Mouse (Mus musculus) adipocyte (in vitro differentiated cells): ENCODE measurements around the gene Etfdh.
A peak's percentile ranks its signal among the peaks of the same experiment; 100 is the strongest.

Source experiments
- DNase-seq: peaks from one replicate; pipeline ENCODE4 v3.0.0-alpha.2; 2016; ENCODE audit warnings: low spot score

Gene Etfdh

GRCm38 (mm10) chr3:79629416-79629730 lies at the start of gene Etfdh:
Gene Etfdh, minus strand, starts transcription at chr3:79629500.
- peak; percentile 98 for DNase-seq

DNA sequence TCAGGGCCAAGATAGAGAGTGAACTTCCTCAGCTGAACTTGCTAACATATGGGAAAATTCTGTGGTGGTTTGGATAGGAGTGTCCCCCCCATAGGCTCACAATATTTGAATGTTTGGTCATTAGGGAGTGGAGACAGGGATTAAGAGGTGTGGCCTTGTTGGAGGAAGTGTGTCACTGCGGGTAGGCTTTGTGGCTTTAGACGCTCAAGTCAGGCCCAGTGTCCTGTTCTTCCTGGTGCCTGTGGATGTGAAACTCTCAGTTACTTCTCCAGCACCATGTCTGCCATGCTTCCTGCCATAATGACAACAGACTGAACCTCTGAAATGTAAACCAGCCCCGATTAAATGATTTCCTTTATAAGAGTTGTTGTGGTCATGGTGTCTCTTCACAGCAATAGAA lies 47.1 kb upstream of the Etfdh start:
- no peak for DNase-seq

DNA sequence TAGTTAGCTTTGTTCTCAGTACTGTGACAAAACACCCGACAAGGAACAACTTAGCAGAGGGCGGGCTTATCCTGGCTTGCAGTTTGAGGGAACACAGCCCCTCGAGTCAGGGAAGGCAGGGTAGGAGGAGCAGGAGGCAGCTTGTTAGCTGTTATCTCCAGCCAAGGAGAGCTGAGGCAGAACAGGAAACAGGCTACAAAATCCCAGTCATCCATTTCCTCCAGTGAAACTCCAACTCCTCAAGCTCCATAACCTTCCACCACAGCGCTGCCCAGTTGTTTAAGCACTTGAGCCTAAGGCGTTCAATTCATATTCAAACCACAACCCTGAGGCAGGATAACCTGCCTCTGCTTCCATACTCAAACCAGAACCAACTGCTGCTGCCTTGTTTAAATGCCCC lies 45.3 kb upstream of the Etfdh start:
- DNase-seq, result no peak

DNA sequence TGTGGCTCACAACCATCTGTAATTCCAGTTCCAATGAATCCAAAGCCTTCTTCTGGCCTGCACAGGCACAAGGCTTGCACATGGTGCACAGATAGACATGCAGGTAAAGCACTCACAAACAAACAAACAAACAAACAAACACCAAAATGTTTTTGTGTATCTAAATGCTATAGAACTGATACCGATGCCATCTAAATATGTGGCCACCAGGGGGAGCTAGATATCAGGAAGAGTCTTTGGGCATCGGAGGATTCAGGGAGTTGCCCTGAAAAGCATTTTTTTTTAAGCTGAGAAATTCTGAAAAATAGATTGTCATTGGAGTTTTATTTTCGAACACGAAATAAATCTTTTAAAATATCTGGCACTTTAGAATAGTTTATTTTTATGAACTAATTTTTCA lies 43.8 kb upstream of the Etfdh start:
- peak; percentile 69 for DNase-seq

- no peak for DNase-seq
Observed at GRCm38 (mm10) chr3:79672188-79672587, 42.9 kb upstream of the Etfdh start.

GRCm38 (mm10) chr3:79670556-79670955 lies 41.3 kb upstream of the Etfdh start:
- DNase-seq, result no peak

GRCm38 (mm10) chr3:79664787-79665408 lies 35.6 kb upstream of the Etfdh start:
- DNase-seq, result peak; percentile 61

GRCm38 (mm10) chr3:79656682-79657081 lies 27.4 kb upstream of the Etfdh start:
- no peak for DNase-seq

GRCm38 (mm10) chr3:79652129-79652528 lies 22.8 kb upstream of the Etfdh start:
- DNase-seq, result no peak

DNA sequence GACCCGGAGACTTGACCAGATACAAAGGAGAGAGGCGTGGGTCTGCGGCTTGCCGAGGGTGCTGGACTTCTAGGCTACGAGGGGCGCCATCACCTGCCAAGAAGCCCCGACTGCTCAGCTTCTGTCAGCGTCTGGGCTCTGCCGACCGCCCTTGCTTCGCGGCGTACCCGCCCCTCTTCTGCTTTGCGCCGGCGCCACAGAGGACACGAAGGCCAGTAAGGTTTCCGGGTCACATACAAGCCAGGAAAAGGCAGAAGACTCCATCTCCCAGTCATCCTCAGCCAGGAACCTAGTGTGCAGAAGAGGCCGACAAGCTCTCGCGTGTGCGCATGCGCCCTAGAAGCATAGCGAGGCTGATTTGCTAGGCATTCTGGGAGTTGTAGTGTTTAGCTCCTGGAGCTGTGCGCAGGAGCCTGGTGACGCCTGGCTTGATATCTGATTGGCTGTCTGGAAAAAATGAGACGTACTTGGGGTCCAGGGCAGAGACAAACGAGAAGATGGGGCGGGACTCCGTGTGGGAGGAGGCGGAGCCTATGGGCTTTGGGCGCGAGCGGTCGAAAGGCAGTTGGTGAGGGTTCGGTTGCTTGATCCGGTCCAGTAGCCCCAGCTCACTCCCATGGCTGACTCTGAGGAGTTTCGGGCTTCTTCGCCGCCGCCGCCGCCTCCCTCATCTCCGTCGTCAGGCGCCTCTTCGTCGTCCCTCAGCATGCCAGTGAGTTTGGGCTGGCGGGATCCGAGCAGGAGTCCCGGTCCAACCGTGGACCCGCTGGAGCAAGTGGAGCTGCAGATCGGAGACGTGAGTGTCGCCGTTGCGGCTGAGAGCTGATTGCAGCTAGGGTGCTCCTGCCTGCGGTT lies 512 bp downstream of the Etfdh start, which contains the start of gene 4930579G24Rik:
4930579G24Rik (plus strand) TSS at position 519 of the 855 bp plus-strand sequence.
- DNase-seq, result peak; percentile 100

GRCm38 (mm10) chr3:79628182-79628560 lies 1.1 kb downstream of the Etfdh start:
- no peak for DNase-seq

DNA sequence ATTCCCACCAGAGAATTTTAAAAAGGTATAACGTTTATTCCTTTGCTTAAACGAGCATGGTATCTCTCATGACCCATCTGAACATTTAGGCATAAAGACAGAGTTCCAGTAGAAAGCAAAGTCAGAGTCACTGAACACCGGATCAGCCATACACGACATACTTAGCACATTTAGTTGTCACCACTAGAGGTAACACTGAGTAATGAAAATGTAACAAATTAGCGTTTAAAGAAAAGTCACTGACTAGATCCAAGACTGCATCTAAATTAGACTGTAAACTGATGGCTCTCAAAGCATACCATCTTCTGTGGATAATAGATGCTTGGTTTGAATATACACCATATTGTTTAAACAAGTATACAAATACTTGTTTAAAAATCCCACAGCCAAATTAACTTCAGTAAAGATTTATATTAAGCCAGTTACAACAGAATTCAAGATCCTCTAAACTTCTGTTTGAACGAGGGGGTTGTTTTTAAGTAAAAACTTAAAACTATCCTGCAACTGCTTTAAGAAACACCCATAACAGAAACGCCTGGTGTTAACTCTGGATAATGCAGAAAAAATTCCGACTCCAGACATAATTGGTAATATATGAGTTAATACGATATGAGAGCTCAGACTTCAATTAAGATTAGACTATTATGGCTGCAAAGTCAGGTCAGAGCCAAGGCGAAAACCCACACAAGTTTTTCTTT lies 1.7 kb downstream of the Etfdh start:
- DNase-seq, result peak; percentile 42

DNA sequence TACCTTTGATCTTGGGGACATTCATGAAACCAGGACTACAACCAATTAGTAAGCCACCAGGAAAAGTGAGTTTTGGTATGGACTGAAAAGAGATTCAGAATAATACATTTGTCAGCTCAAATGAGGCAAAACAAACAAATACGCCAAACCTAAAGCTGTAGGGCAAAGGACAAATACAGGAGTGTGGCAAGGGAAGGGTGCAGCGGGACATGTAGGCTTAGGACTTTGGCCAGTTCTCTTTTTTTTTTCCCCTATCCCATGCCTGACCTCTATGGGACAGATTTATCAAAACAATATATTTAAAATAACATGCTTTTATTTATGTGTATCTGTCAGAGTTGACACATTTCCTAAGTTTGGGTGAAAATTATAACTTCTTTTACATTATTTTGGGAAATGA lies 19.4 kb downstream of the Etfdh start:
- no peak for DNase-seq

- DNase-seq, result no peak
Observed at GRCm38 (mm10) chr3:79595468-79595867, 33.8 kb downstream of the Etfdh start.

DNA sequence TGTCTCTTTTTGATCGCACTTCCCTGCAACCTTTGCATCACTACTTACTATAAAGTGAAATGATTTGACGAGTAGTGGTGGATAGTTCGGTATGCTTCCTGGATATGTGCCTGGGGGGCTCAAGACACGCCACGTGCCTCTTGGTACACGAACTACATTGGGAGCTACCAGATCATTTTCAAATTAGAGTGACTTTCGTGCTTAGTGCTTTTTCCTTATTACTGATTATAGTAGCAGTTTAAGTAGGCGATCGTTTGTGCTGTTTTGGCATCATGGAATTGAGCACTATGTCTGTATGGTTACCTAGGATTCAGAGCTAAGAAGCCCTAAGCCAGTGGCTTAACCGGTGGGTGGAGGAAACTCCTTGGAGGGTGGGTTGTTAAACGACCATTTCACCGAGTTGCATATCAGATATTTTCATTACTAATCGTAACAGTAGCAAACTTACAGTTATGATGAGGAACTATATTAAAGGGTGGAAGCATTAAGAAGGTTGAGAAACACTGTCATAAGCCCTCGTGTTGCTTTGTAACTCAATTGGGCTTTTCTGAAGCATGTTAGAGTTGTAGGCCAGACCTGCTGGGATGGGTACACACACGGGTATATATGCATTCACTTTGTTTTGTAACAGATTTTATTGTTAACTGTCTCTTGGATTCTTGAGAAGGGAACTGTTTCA lies 37.4 kb downstream of the Etfdh start:
- no peak for DNase-seq

GRCm38 (mm10) chr3:79590863-79591792 lies 38.2 kb downstream of the Etfdh start, which contains the start of gene Ppid:
Gene Ppid, plus strand, starts transcription at chr3:79591342.
- peak; percentile 90 for DNase-seq

DNA sequence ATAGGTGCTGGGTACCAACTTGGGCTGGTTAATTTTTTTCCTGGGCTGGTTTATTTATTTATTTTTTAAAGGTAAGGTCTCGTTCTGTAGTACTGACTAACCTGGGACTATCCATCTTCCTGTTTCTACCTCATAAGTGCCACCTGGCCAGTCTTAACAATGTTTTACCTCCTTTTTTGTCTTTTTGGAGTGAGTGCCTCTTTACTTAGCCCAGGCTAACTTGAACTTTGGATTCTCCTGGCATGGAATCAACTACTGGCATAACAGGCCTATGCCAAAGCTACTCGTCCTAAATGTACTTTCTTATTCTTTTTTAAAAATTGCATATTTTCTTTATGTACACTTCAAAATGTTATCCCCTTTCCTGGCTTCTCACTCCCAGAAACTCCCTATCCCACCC lies 39.6 kb downstream of the Etfdh start:
- DNase-seq, result peak; percentile 28

- DNase-seq, result peak; percentile 92
Observed at GRCm38 (mm10) chr3:79586804-79587203, 42.5 kb downstream of the Etfdh start.

DNA sequence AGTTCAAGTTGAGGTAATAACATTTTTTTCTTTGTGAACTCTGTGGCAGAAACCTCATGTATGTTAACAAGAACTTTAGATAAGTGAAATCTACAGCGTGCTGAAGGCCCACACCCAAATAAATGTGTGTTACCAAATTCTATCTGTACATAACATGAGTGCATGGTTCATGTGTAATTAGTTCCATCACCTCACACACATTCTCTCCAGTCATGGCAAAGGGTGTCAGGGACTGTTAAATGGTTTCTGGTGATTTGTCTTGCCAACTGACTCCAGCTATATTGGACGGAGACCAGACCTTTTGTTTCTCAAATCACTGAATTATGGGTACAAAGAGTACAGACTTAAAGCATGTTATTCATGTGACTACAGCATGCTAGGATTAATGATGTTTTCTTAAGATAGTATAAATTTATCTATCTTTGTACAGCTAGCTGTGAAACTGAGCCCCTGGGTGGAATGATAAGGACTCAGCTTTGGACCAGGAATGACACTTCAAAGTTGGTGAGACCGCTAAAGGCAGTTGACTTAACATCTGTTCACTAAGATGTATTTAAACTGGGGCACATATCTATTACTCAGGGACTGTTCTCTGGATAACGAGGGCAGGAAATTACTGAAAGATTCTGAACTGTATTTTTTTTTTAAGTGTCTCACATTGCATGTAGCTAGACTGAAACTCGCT lies 49.3 kb downstream of the Etfdh start:
- no peak for DNase-seq

DNA sequence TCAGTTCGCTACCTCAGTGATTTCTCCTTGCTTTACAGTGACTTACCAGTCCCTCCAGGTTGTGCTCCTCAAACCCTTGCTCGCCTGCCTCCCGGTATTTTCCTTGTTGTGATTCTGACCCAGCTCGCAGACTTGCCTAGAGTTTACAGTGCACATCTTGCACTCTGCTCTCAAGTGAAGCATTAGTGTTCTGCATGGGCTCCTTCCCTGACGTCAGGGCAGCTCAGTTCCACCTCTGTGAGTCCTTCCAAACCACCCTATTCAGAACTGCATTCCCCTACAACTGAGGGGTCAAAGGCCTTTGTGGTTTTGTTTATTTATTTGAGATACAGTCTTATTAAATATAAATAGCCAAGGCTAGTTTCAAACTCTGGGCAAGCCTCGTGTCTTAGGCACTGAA lies 51.1 kb downstream of the Etfdh start:
- DNase-seq, result no peak

- no peak for DNase-seq
Observed at GRCm38 (mm10) chr3:79577606-79578005, 51.7 kb downstream of the Etfdh start.
